Mouse (Mus musculus) limb, embryonic 12.5 days (tissue): ENCODE results near the gene Ddost. TPM values are rescaled to one million over a fixed set of nuclear protein-coding genes. Genes with fewer than 3 reads are reported as not detected.
A peak's percentile ranks its signal among the peaks of the same experiment; 100 is the strongest.

ENCODE experiments used
- ATAC-seq: fragments of 200-750 bp; cut with Nextera tagmentation; 2 replicates; pipeline ENCODE4 v1.8.0; 2017; ENCODE audit warnings: low read depth, moderate TSS enrichment; ENCODE audit not compliant: insufficient number of reproducible peaks, insufficient read depth, low FRiP score, low TSS enrichment
- H3K27ac ChIP-seq: fragments of 300-500 bp; sonication (generic); 2 replicates; pipeline ENCODE4 v1.5.1; 2016; ENCODE audit warnings: mild to moderate bottlenecking, moderate library complexity
- H3K27me3 ChIP-seq: fragments of 300-500 bp; sonication (generic); 2 replicates; pipeline ENCODE4 v1.6.1; 2016; ENCODE audit warnings: mild to moderate bottlenecking, moderate library complexity
- H3K36me3 ChIP-seq: fragments of 300-500 bp; sonication (generic); 2 replicates; pipeline ENCODE4 v1.6.1; 2016; ENCODE audit warnings: mild to moderate bottlenecking, moderate library complexity
- H3K4me1 ChIP-seq: fragments of 300-500 bp; sonication (generic); replicated peaks from 2 replicates; pipeline ENCODE4 v1.6.1; 2016
- H3K4me2 ChIP-seq: fragments of 300-500 bp; sonication (generic); 2 replicates; pipeline ENCODE4 v1.6.1; 2016; ENCODE audit warnings: mild to moderate bottlenecking, moderate library complexity
- H3K4me3 ChIP-seq: fragments of 300-500 bp; sonication (generic); replicated peaks from 2 replicates; pipeline ENCODE4 v1.5.1; 2016; ENCODE audit warnings: mild to moderate bottlenecking
- H3K9ac ChIP-seq: fragments of 300-500 bp; sonication (generic); replicated peaks from 2 replicates; pipeline ENCODE4 v1.6.1; 2016; ENCODE audit warnings: mild to moderate bottlenecking, moderate library complexity
- H3K9me3 ChIP-seq: fragments of 300-500 bp; sonication (generic); 2 replicates; pipeline ENCODE4 v1.6.1; 2016; ENCODE audit warnings: mild to moderate bottlenecking, moderate library complexity
- WGBS: fragments of 180-500 bp; shearing (Covaris S2); methylation state at CpG from one replicate; pipeline ENCODE4 v1.1.7; 2016; 5-methylcytosine and 5-hydroxymethylcytosine counted together
- microRNA-seq: library from miRNA; unstranded; fragments of <30 nt; microRNA quantifications from one replicate; pipeline ENCODE4, GENCODE M21; 2017
- polyA plus RNA-seq: library from polyadenylated mRNA; unstranded; fragments of >200 nt; fragmentation: Nextera tagmentation; extraction: Ambion mirVana; gene quantifications from 2 replicates; pipeline ENCODE4 v1.2.1, GENCODE M21; 2016

The Ddost gene
- polyA plus RNA-seq, 1 experiment from 2014 or later: 289 TPM

GRCm38 (mm10) chr4:138355496-138355895 lies 51.0 kb downstream of the Ddost start:
- H3K9me3 ChIP-seq: no peaks in the 10 kb centered on the region
- H3K27ac ChIP-seq: no peak overlapping the region
- H3K27me3 ChIP-seq: no peaks in the 10 kb centered on the region; the same call in 1 of the 2 replicates
- no peak overlapping the region for H3K4me2 ChIP-seq
- H3K36me3 ChIP-seq: no peaks in the 10 kb centered on the region
- H3K4me3 ChIP-seq: no peak overlapping the region
- no peak overlapping the region for H3K9ac ChIP-seq
- WGBS: 88% methylated on average over 2 of the region's 2 CpGs
- no peaks in the 10 kb centered on the region for H3K4me1 ChIP-seq
- ATAC-seq: no peak

- H3K9me3 ChIP-seq: no peaks in the 10 kb centered on the region
- no peak overlapping the region for H3K9ac ChIP-seq
- no peak overlapping the region for H3K4me2 ChIP-seq
- no peak overlapping the region for H3K27ac ChIP-seq
- no peaks in the 10 kb centered on the region for H3K36me3 ChIP-seq
- H3K27me3 ChIP-seq: peaks cover 2% of the 10 kb centered on the region
- H3K4me3 ChIP-seq: no peak overlapping the region
- no peak for ATAC-seq
- WGBS: 81% methylated on average over 8 of the region's 8 CpGs
- H3K4me1 ChIP-seq: no peaks in the 10 kb centered on the region
Observed at GRCm38 (mm10) chr4:138356141-138356540, 51.6 kb downstream of the Ddost start.

- no peak overlapping the region for H3K4me3 ChIP-seq
- no peak overlapping the region for H3K9ac ChIP-seq
- H3K27me3 ChIP-seq: peaks cover 6% of the 10 kb centered on the region
- no peak for ATAC-seq
- H3K27ac ChIP-seq: no peak overlapping the region
- H3K9me3 ChIP-seq: no peaks in the 10 kb centered on the region
- H3K36me3 ChIP-seq: no peaks in the 10 kb centered on the region
- no peaks in the 10 kb centered on the region for H3K4me1 ChIP-seq
- no peak overlapping the region for H3K4me2 ChIP-seq
- 87% methylated on average over 12 of the region's 12 CpGs for WGBS
Observed at GRCm38 (mm10) chr4:138356551-138356950, 52.0 kb downstream of the Ddost start.

GRCm38 (mm10) chr4:138358176-138358575 lies 53.6 kb downstream of the Ddost start:
- Histone ChIP-seq H3K27me3 (peaks cover 14% of the 10 kb centered on the region), H3K9ac (no peak overlapping the region), H3K9me3 (no peaks in the 10 kb centered on the region), H3K36me3 (no peaks in the 10 kb centered on the region), H3K4me1 (no peaks in the 10 kb centered on the region), H3K4me3 (no peak overlapping the region), H3K4me2 (no peak overlapping the region), H3K27ac (no peak overlapping the region)
- 79% methylated on average over 3 of the region's 3 CpGs for WGBS
- no peak for ATAC-seq

- H3K27me3 ChIP-seq: peaks cover 20% of the 10 kb centered on the region
- 8% methylated on average over 11 of the region's 11 CpGs for WGBS
- H3K27ac ChIP-seq: no peak overlapping the region
- no peaks in the 10 kb centered on the region for H3K36me3 ChIP-seq
- no peak overlapping the region for H3K4me3 ChIP-seq
- H3K4me1 ChIP-seq: no peaks in the 10 kb centered on the region
- H3K4me2 ChIP-seq: 0 out of 2 replicates have a peak overlapping the region, but pooled peaks have one; percentile 5
- no peak for ATAC-seq
- H3K9ac ChIP-seq: no peak overlapping the region
- H3K9me3 ChIP-seq: no peaks in the 10 kb centered on the region
Observed at GRCm38 (mm10) chr4:138361370-138361821, 56.9 kb downstream of the Ddost start.

Small RNA genes lying within 50 kb of the gene (microRNA-seq; reads per million reads assigned to microRNA genes)
- gene Gm27646 (not detected), gene Mir7019 (1.6 reads per million)

Other genes with a start within 250 kb of the Ddost start
- 193 and 207 TPM in 2 replicates for gene Hp1bp3, start 88.4 kb upstream of the Ddost start, polyA plus RNA-seq
- 0.87 and 1.9 TPM in 2 replicates for gene Sh2d5, start 54.3 kb upstream of the Ddost start, polyA plus RNA-seq
- gene Kif17, start 54.3 kb upstream of the Ddost start, polyA plus RNA-seq: 1.0 and 1.3 TPM in 2 replicates
- 55.8 and 57.4 TPM in 2 replicates for gene Pink1, start 21.6 kb downstream of the Ddost start, polyA plus RNA-seq
- gene Cda, start 63.3 kb downstream of the Ddost start, polyA plus RNA-seq: 4.0 and 4.2 TPM in 2 replicates
- not detected in 2 replicates for gene Fam43b, start 91.8 kb downstream of the Ddost start, polyA plus RNA-seq
- 15.4 and 20.8 TPM in 2 replicates for gene Mul1, start 129.9 kb downstream of the Ddost start, polyA plus RNA-seq
- gene Camk2n1, start 149.6 kb downstream of the Ddost start, polyA plus RNA-seq: 1.2 and 1.6 TPM in 2 replicates